Mouse (Mus musculus): Measurements from ENCODE around the gene Tmem145. TPM values are rescaled to one million over a fixed set of nuclear protein-coding genes. Genes with fewer than 3 reads are reported as not detected.

Gene Tmem145
- polyA plus RNA-seq, 1 experiment = 116 TPM

GRCm38 (mm10) chr7:25281734-25282601 is 23.9 kb upstream of the Tmem145 start:
- peak overlapping the region; percentile 49 for H3K4me3 ChIP-seq (ENCODE audit: insufficient read depth, low read length)
- H3K27ac ChIP-seq (ENCODE audit: insufficient read depth, low read length) = peak overlapping the region; percentile 92
- TF ChIP-seq CTCF (IDR thresholded peaks at IDR 0.05; ENCODE audit: extremely low read depth, insufficient read depth, low read length) (no peak), POLR2A (IDR thresholded peaks at IDR 0.05; ENCODE audit: extremely low read depth, insufficient read depth, low read length) (peak; percentile 50; the same call in 1 of the 2 replicates)
- H3K4me1 ChIP-seq (ENCODE audit: control insufficient read depth, insufficient read depth, low read length) = peaks cover 3% of the 10 kb centered on the region; the same call in 1 of the 2 replicates

GRCm38 (mm10) chr7:25282731-25283211 is 23.1 kb upstream of the Tmem145 start:
- H3K27ac ChIP-seq (ENCODE audit: insufficient read depth, low read length) = no peak overlapping the region
- H3K4me1 ChIP-seq (ENCODE audit: control insufficient read depth, insufficient read depth, low read length) = peaks cover 3% of the 10 kb centered on the region; the same call in 1 of the 2 replicates
- TF ChIP-seq CTCF (IDR thresholded peaks at IDR 0.05; ENCODE audit: extremely low read depth, insufficient read depth, low read length) = no peak
- no peak for TF ChIP-seq POLR2A (IDR thresholded peaks at IDR 0.05; ENCODE audit: extremely low read depth, insufficient read depth, low read length)
- H3K4me3 ChIP-seq (ENCODE audit: insufficient read depth, low read length) = peak overlapping the region; percentile 49

GRCm38 (mm10) chr7:25283637-25284036 is 22.3 kb upstream of the Tmem145 start:
- H3K4me1 ChIP-seq (ENCODE audit: control insufficient read depth, insufficient read depth, low read length) = peaks cover 3% of the 10 kb centered on the region; the same call in 1 of the 2 replicates

GRCm38 (mm10) chr7:25284171-25284570 is 21.7 kb upstream of the Tmem145 start:
- Histone ChIP-seq H3K4me3 (ENCODE audit: insufficient read depth, low read length) (no peak overlapping the region), H3K4me1 (ENCODE audit: control insufficient read depth, insufficient read depth, low read length) (peaks cover 3% of the 10 kb centered on the region; the same call in 1 of the 2 replicates)

More at GRCm38 (mm10) chr7:25283637-25284036, 22.3 kb upstream of the Tmem145 start:
- TF ChIP-seq CTCF (IDR thresholded peaks at IDR 0.05; ENCODE audit: extremely low read depth, insufficient read depth, low read length) (no peak), POLR2A (IDR thresholded peaks at IDR 0.05; ENCODE audit: extremely low read depth, insufficient read depth, low read length) (no peak)
- Histone ChIP-seq H3K27ac (ENCODE audit: insufficient read depth, low read length) (no peak overlapping the region), H3K4me3 (ENCODE audit: insufficient read depth, low read length) (peak overlapping the region; percentile 49; the same call in 1 of the 2 replicates)

GRCm38 (mm10) chr7:25284766-25285165 is 21.1 kb upstream of the Tmem145 start:
- TF ChIP-seq POLR2A (IDR thresholded peaks at IDR 0.05; ENCODE audit: extremely low read depth, insufficient read depth, low read length) (no peak), CTCF (IDR thresholded peaks at IDR 0.05; ENCODE audit: extremely low read depth, insufficient read depth, low read length) (no peak)
- H3K4me3 ChIP-seq (ENCODE audit: insufficient read depth, low read length) = no peak overlapping the region
- H3K4me1 ChIP-seq (ENCODE audit: control insufficient read depth, insufficient read depth, low read length) = peaks cover 3% of the 10 kb centered on the region; the same call in 1 of the 2 replicates
- H3K27ac ChIP-seq (ENCODE audit: insufficient read depth, low read length) = no peak overlapping the region

More at GRCm38 (mm10) chr7:25284171-25284570, 21.7 kb upstream of the Tmem145 start:
- H3K27ac ChIP-seq (ENCODE audit: insufficient read depth, low read length) = no peak overlapping the region
- TF ChIP-seq POLR2A (IDR thresholded peaks at IDR 0.05; ENCODE audit: extremely low read depth, insufficient read depth, low read length) = no peak
- TF ChIP-seq CTCF (IDR thresholded peaks at IDR 0.05; ENCODE audit: extremely low read depth, insufficient read depth, low read length) = no peak

GRCm38 (mm10) chr7:25285511-25286238 is 20.2 kb upstream of the Tmem145 start:
- Histone ChIP-seq H3K27ac (ENCODE audit: insufficient read depth, low read length) (no peak overlapping the region), H3K4me1 (ENCODE audit: control insufficient read depth, insufficient read depth, low read length) (peaks cover 3% of the 10 kb centered on the region; the same call in 1 of the 2 replicates), H3K4me3 (ENCODE audit: insufficient read depth, low read length) (no peak overlapping the region)
- no peak for TF ChIP-seq POLR2A (IDR thresholded peaks at IDR 0.05; ENCODE audit: extremely low read depth, insufficient read depth, low read length)

GRCm38 (mm10) chr7:25286989-25287388 is 18.9 kb upstream of the Tmem145 start:
- no peak overlapping the region for H3K4me3 ChIP-seq (ENCODE audit: insufficient read depth, low read length)
- H3K4me1 ChIP-seq (ENCODE audit: control insufficient read depth, insufficient read depth, low read length) = no peaks in the 10 kb centered on the region
- TF ChIP-seq POLR2A (IDR thresholded peaks at IDR 0.05; ENCODE audit: extremely low read depth, insufficient read depth, low read length) = no peak
- no peak for TF ChIP-seq CTCF (IDR thresholded peaks at IDR 0.05; ENCODE audit: extremely low read depth, insufficient read depth, low read length)
- H3K27ac ChIP-seq (ENCODE audit: insufficient read depth, low read length) = no peak overlapping the region

- Histone ChIP-seq H3K4me1 (ENCODE audit: control insufficient read depth, insufficient read depth, low read length) (no peaks in the 10 kb centered on the region), H3K4me3 (ENCODE audit: insufficient read depth, low read length) (no peak overlapping the region), H3K27ac (ENCODE audit: insufficient read depth, low read length) (no peak overlapping the region)
- TF ChIP-seq CTCF (IDR thresholded peaks at IDR 0.05; ENCODE audit: extremely low read depth, insufficient read depth, low read length) (no peak), POLR2A (IDR thresholded peaks at IDR 0.05; ENCODE audit: extremely low read depth, insufficient read depth, low read length) (no peak)
Measured at GRCm38 (mm10) chr7:25288011-25288410, 17.9 kb upstream of the Tmem145 start.

GRCm38 (mm10) chr7:25288721-25289120 is 17.2 kb upstream of the Tmem145 start:
- no peak for TF ChIP-seq POLR2A (IDR thresholded peaks at IDR 0.05; ENCODE audit: extremely low read depth, insufficient read depth, low read length)
- TF ChIP-seq CTCF (IDR thresholded peaks at IDR 0.05; ENCODE audit: extremely low read depth, insufficient read depth, low read length) = no peak
- Histone ChIP-seq H3K4me1 (ENCODE audit: control insufficient read depth, insufficient read depth, low read length) (no peaks in the 10 kb centered on the region), H3K4me3 (ENCODE audit: insufficient read depth, low read length) (no peak overlapping the region), H3K27ac (ENCODE audit: insufficient read depth, low read length) (no peak overlapping the region)
